Mouse (Mus musculus) thymus, adult 2 months (tissue): ENCODE results near the gene Rpl27.

ENCODE experiments used
- CTCF ChIP-seq: fragments of 200-500 bp; IDR thresholded peaks from 2 replicates; pipeline ENCODE4 v1.5.1; 2012; ENCODE audit warnings: mild to moderate bottlenecking, control low read depth, low read length, moderate library complexity, borderline replicate concordance; ENCODE audit not compliant: control insufficient read depth, poor library complexity, insufficient read depth; ENCODE audit errors: extremely low read depth
- POLR2A ChIP-seq: fragments of 200-500 bp; IDR thresholded peaks from 2 replicates; pipeline ENCODE4 v1.6.1; 2012; ENCODE audit warnings: mild to moderate bottlenecking, low read length, control low read depth, moderate library complexity; ENCODE audit not compliant: control insufficient read depth, poor library complexity, insufficient read depth; ENCODE audit errors: extremely low read depth

DNA sequence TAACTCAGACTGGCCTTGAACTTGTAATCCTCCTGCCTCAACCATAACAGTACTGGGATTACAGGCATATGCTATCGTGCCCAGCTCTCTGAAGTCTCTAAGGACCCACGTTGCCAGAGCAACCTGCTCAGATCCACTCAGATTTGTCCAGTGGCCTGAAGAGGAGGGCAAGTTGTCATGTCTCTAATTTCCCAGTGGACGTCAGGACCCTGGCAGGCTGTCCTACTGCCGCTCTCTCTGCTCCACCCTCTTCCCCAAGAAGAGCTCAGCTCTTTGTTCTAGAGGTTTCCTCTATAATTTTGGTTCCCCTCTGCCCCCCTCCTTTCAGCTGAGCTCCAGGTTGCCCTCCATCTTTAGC is 35.1 kb downstream of the Rpl27 start:
- TF ChIP-seq POLR2A = no peak
- TF ChIP-seq CTCF = no peak
